Mouse (Mus musculus) splenic B cell, adult 2 months (primary cell): Measurements from ENCODE around the gene Pdcd11.

ENCODE experiments used
- DNase-seq: peaks from one replicate; pipeline ENCODE4 v3.0.0-alpha.2; 2011; ENCODE audit warnings: low read depth, low spot score
- H3K27me3 ChIP-seq: 2 replicates; pipeline ENCODE4 v1.6.1; 2012; ENCODE audit warnings: mild to moderate bottlenecking, low read length, moderate library complexity, mixed read lengths; ENCODE audit not compliant: control insufficient read depth, poor library complexity, insufficient read depth, severe bottlenecking
- H3K36me3 ChIP-seq: 2 replicates; pipeline ENCODE4 v1.6.1; 2012; ENCODE audit warnings: mild to moderate bottlenecking, low read length, moderate library complexity, mixed read lengths; ENCODE audit not compliant: control insufficient read depth, poor library complexity, insufficient read depth, severe bottlenecking

Gene Pdcd11

GRCm38 (mm10) chr19:47089718-47090525 lies 646 bp upstream of the Pdcd11 start:
- no peaks in the 10 kb centered on the region for H3K27me3 ChIP-seq
- H3K36me3 ChIP-seq: peaks cover 5% of the 10 kb centered on the region; the same call in 1 of the 2 replicates
- peak; percentile 35 for DNase-seq

DNA sequence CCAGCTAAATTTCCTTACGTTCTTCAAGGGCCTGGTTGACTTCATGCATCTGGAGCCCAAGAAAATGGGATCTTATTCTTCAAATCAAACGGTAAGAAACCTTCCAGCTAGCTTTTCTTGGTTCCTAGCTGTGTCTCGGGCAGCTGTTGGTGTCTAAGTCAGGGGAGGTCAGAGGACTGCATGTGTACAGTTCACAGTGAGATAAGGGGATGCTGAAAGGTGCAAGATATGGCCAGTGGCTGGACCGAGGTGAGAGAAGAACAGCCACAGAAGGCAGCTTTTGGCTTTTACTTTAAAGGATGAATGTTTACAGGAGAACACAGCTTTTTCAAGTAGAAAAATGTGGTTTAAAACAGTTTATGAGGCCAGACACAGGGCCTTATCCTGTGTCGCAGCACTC lies 10.5 kb downstream of the Pdcd11 start:
- DNase-seq: no peak
- H3K36me3 ChIP-seq: peaks cover 14% of the 10 kb centered on the region
- no peaks in the 10 kb centered on the region for H3K27me3 ChIP-seq

DNA sequence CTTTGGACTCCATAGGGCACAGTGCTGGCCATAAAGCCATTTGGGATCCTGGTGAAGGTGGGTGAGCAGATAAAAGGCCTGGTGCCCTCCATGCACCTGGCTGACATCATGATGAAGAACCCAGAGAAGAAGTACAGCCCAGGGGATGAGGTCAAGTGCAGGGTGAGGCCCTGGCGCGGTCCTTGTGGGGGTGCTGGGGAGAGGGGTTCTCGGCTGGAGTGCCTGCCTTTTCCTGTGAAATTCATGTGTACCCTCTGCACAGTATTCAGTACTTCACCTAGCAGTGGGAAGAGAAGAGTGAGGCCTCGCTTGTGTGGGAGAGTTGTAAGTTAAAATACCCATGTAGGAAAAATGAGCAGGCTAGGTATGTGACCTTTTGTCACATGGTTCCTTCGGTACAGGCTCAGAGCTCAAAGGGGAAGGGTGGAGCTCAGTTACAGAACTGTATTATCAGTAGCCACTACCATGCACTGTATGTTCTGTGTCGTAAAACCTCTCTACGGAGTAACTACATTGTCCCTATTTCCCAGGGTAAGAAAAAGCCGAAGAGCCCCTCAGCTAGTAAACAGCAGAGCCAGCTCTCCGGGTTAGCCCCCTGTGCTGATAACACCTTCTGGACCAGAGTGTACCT lies 14.2 kb downstream of the Pdcd11 start:
- Histone ChIP-seq H3K36me3 (peaks cover 18% of the 10 kb centered on the region), H3K27me3 (no peaks in the 10 kb centered on the region)
- no peak for DNase-seq

DNA sequence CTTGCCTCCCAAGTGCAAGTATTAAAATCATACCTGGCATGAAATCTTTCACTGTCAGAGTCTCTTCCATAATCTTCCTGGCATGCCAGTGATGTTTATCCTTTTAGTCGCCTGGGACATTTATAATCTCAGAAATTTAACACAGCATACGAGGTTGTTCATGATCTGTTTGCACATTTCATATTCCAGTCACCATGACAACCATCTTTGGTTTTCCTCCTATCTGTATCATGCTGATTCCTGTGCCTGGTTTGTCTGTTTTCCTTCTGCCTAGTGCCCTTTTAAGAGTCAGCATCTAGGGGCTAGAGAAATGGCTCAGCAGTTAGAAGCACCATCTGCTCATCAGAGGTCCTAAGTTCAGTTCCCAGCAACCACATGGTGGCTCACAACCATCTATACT lies 28.1 kb downstream of the Pdcd11 start:
- Histone ChIP-seq H3K27me3 (no peaks in the 10 kb centered on the region), H3K36me3 (peaks cover 1% of the 10 kb centered on the region; the same call in 1 of the 2 replicates)
- DNase-seq: no peak

DNA sequence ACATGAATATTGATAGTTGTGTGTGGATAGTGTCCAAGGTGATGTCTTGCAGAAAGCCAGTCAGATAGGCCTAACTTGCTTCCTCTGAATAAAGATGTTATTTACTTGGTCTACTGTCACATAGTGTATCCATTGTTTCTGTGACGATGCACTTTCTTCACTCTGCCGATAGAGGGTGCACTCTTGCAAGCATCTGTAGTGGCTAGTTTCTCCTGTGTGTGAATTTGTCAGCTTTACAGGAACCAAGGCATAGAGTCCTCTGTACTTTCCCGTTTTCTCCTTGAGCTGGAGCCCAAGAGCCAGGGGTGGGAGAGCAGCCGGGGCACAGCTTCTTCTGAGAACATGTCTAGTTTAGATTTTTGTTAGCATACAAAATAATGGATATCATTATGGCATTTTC lies 30.5 kb downstream of the Pdcd11 start:
- DNase-seq: peak; percentile 71
- H3K36me3 ChIP-seq: peaks cover 4% of the 10 kb centered on the region
- no peaks in the 10 kb centered on the region for H3K27me3 ChIP-seq

- peak; percentile 82 for DNase-seq
- peaks cover 4% of the 10 kb centered on the region for H3K36me3 ChIP-seq
- no peaks in the 10 kb centered on the region for H3K27me3 ChIP-seq
These were observed 32.2 kb downstream of the Pdcd11 start for GRCm38 (mm10) chr19:47122802-47123201.

DNA sequence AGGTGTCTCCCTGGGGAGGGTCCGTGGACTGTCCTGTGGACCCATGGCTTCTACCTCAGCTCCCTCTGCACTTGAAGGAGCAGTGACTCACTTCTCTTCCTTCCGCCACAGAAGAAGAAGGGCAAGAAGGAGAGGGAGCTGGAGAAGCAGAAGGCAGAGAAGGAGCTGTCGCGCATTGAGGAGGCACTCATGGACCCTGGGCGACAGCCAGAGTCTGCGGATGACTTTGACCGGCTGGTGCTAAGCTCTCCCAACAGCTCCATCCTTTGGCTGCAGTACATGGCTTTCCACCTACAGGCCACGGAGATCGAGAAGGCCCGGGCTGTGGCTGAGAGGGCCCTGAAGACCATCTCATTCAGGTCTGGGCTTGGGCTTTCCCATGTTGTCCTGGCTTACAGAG lies 37.6 kb downstream of the Pdcd11 start:
- Histone ChIP-seq H3K27me3 (no peaks in the 10 kb centered on the region), H3K36me3 (peaks cover 14% of the 10 kb centered on the region)
- DNase-seq: no peak

DNA sequence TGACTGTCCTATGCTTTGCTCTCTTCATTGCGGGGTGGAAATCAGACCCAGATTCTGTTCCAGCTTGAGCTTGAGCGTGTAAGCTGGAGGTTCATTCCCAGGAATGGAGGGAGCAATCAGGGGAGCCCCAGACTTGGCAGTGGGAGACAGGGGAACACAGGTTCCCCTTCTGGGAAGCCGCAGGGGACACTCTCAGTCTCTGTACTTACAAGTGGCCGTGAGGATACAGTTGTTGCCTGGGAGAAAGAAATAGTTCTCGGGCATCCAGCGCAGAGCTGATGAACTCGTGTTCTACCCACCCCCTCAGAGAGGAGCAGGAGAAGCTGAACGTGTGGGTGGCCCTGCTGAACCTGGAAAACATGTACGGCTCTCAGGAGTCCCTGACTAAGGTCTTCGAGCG lies 38.3 kb downstream of the Pdcd11 start:
- peaks cover 14% of the 10 kb centered on the region for H3K36me3 ChIP-seq
- DNase-seq: no peak
- H3K27me3 ChIP-seq: no peaks in the 10 kb centered on the region

DNA sequence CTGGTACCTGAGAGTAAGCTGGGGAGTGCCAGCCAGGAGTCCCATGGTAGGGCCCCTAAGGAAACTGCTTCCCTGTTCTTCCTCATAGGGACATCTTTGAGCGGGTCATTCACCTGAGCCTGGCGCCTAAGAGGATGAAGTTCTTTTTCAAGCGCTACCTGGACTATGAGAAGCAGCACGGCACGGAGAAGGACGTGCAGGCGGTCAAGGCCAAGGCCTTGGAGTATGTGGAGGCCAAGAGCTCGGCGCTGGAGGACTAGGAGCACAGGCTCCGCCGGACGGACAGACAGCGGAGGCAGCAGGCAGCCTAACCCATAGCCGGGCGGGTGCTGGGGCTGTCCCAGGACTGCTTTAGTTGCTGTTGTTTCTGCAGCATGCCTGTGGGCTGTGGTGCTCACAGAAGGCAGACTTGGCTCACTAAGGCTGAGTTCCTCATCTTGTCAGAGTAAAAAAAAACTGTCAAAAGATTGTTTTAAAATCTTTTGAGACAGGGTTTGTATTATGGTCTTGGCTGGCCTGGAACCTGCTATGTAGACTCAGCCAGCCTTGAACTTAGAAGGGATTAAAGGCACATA lies 40.1 kb downstream of the Pdcd11 start:
- H3K27me3 ChIP-seq: no peaks in the 10 kb centered on the region
- no peak for DNase-seq
- peaks cover 19% of the 10 kb centered on the region for H3K36me3 ChIP-seq

DNA sequence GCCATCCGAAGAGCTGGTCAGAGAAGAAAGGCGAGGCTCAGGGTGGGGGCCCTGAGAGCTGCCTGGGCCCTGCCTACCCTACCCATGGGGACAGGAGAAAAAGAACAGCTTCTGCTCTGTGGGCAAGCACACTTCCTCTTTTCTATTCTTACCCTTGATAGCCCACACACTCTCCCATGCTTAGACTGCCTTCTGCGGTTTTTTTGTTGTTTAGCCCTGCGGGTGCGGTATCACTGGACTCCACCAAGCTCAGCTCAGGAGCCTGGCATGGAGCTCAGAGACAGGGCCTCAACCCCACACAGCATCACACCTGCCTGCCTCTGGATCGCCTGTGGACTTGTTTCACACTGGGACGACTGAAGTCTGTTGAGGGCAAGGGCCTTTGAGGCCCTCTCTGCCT lies 42.6 kb downstream of the Pdcd11 start:
- peaks cover 16% of the 10 kb centered on the region for H3K36me3 ChIP-seq
- peak; percentile 85 for DNase-seq
- no peaks in the 10 kb centered on the region for H3K27me3 ChIP-seq

DNA sequence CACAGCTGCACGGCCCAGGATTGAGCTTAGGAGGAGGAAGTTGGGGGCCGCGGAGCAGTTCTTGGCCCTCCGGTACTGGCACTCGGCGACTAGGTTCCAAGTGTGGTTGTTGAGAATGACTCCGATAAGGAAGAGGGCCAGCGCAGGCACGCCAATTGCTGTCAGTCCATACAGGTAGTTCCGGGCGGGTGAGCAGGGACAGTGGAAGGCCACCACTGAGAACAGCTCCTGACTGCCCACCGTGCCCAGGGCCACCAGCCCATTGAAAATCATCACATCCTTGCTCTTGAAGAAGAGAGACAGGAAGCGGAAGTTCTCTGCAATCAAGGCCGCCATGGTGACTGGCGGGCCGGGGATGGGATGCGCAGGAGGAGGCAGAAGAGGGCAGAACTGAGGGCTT lies 45.0 kb downstream of the Pdcd11 start:
- Histone ChIP-seq H3K36me3 (peaks cover 9% of the 10 kb centered on the region), H3K27me3 (no peaks in the 10 kb centered on the region)
- DNase-seq: no peak

- no peak for DNase-seq
- no peaks in the 10 kb centered on the region for H3K27me3 ChIP-seq
- H3K36me3 ChIP-seq: peaks cover 9% of the 10 kb centered on the region
These were observed 45.6 kb downstream of the Pdcd11 start for GRCm38 (mm10) chr19:47136170-47136569.

GRCm38 (mm10) chr19:47137051-47137581 lies 46.5 kb downstream of the Pdcd11 start:
- Histone ChIP-seq H3K27me3 (no peaks in the 10 kb centered on the region), H3K36me3 (peaks cover 6% of the 10 kb centered on the region)
- DNase-seq: peak; percentile 61

GRCm38 (mm10) chr19:47137771-47138421 lies 47.3 kb downstream of the Pdcd11 start, which contains the start of gene Calhm2:
Gene Calhm2, minus strand, starts transcription at chr19:47138294.
- DNase-seq: peak; percentile 59
- Histone ChIP-seq H3K27me3 (no peaks in the 10 kb centered on the region), H3K36me3 (peaks cover 6% of the 10 kb centered on the region; the same call in 1 of the 2 replicates)
